8 mouse cellular contexts compared by ENCODE assay signal in genomic region chr1:58795291-58796058, GRCm38 (mm10). TPM values are rescaled to one million over a fixed set of nuclear protein-coding genes. Genes with fewer than 3 reads are reported as not detected.
DNase-seq lines count a peak whose midpoint lies in the region; ATAC-seq and TF ChIP-seq lines count a peak whose summit lies in the region.

Casp8 (plus strand) TSS chr1:58795374.

- peak within 1 kb of the TSS; percentile 78 for H3K4me3 ChIP-seq in liver, embryonic 16.5 days (ENCODE audit: low read depth, low read length)
- peak within 1 kb of the TSS; percentile 50 for H3K4me3 ChIP-seq in neural tube, embryonic 11.5 days (ENCODE audit: low read depth, low read length)

- POLR2A ChIA-PET in Patski (lab: Charles Lee) = interaction anchor here (0.6 to 1.5 kb wide), 4 partner anchors 9 to 69 kb away, joined by 3 read pairs; no protein-coding TSS in a partner anchor

- no peak for TF ChIP-seq CTCF in Patski (IDR thresholded peaks at IDR 0.05)

- no peak for DNase-seq in Patski (ENCODE audit: low read depth, low spot score)
- DNase-seq in c-Kit-positive CD71-positive TER-119-negative erythroid progenitor cells, embryonic 14.5 days (ENCODE audit: low read depth) = peak; percentile 64
- DNase-seq in gastrocnemius, postnatal 25 days = peak; percentile 33
- peak; percentile 57 for DNase-seq in neural tube, embryonic 11.5 days (ENCODE audit: low spot score)
- peak; percentile 61 for DNase-seq in thymus, postnatal 4 days
- no peak for DNase-seq in left cerebral cortex, adult 18-20 months (ENCODE audit: low spot score in 2 of 2)

- CTCF ChIA-PET in Patski (lab: Charles Lee) = interaction anchor here (1.0 to 1.6 kb wide), 3 partner anchors 11 to 16 kb away, joined by 3 to 7 read pairs (median 4); no protein-coding TSS in a partner anchor

- peak within 1 kb of the TSS; percentile 68 for H3K27ac ChIP-seq in liver, embryonic 16.5 days (ENCODE audit: low read length)
- no peak within 1 kb of the TSS for H3K27ac ChIP-seq in neural tube, embryonic 11.5 days (ENCODE audit: low read depth, low read length)

- in situ Hi-C loops in Patski (cut with MboI; ENCODE audit: low pct_unique_long_range_greater_than_20kb) = no loop called here

- H3K9me3 ChIP-seq in liver, embryonic 16.5 days (replicated peaks; ENCODE audit: control insufficient read depth, low read length) = 0 out of 2 replicates have a peak, but pooled peaks cover 2% of the 10 kb centered on the region
- no peaks in the 10 kb centered on the region for H3K9me3 ChIP-seq in neural tube, embryonic 11.5 days (ENCODE audit: control insufficient read depth, low read length)

- WGBS in liver, embryonic 16.5 days (ENCODE audit: insufficient replicate concordance) = under 1% methylated on average over 42 of the region's 42 CpGs
- WGBS in neural tube, embryonic 11.5 days = 2% methylated on average over 42 of the region's 42 CpGs

- peak within 1 kb of the TSS; percentile 78 for H3K9ac ChIP-seq in liver, embryonic 16.5 days (ENCODE audit: low read depth, low read length)
- H3K9ac ChIP-seq in neural tube, embryonic 11.5 days (ENCODE audit: low read length) = peak within 1 kb of the TSS; percentile 73

- peaks cover 3% of the 10 kb centered on the region for H3K36me3 ChIP-seq in liver, embryonic 16.5 days (ENCODE audit: control insufficient read depth, insufficient read depth)
- H3K36me3 ChIP-seq in neural tube, embryonic 11.5 days (ENCODE audit: control insufficient read depth, insufficient read depth, low read length) = no peaks in the 10 kb centered on the region

- H3K4me1 ChIP-seq in liver, embryonic 16.5 days (ENCODE audit: control insufficient read depth, low read depth, low read length) = peaks cover 11% of the 10 kb centered on the region
- no peaks in the 10 kb centered on the region for H3K4me1 ChIP-seq in neural tube, embryonic 11.5 days (ENCODE audit: control insufficient read depth, insufficient read depth, low read length)

- peak; percentile 89 for ATAC-seq in Patski
- peak; percentile 55 for ATAC-seq in inflammation-experienced regulatory T-cells, adult 6 months
- ATAC-seq in liver, embryonic 16.5 days (ENCODE audit: low read depth) = peak; percentile 89
- no peak for ATAC-seq in neural tube, embryonic 11.5 days (ENCODE audit: insufficient read depth, low FRiP score, low TSS enrichment)

- H3K27me3 ChIP-seq in Patski = no peaks in the 10 kb centered on the region
- no peaks in the 10 kb centered on the region for H3K27me3 ChIP-seq in liver, embryonic 16.5 days (ENCODE audit: control insufficient read depth, insufficient read depth, low read depth, low read length)
- H3K27me3 ChIP-seq in neural tube, embryonic 11.5 days (ENCODE audit: control insufficient read depth, insufficient read depth, low read length) = no peaks in the 10 kb centered on the region

- H3K4me2 ChIP-seq in liver, embryonic 16.5 days (ENCODE audit: low read depth, low read length) = peak within 1 kb of the TSS; percentile 73
- H3K4me2 ChIP-seq in neural tube, embryonic 11.5 days (ENCODE audit: low read depth) = peak within 1 kb of the TSS; percentile 82

RNA-seq across cellular contexts. Expression of gene Casp8, which starts in this region (rescaled TPM):
- 52.5 TPM for polyA plus RNA-seq in Patski (2021)
- 1 to 10 TPM; 2.1 to 3.6 TPM for total RNA-seq in gastrocnemius, postnatal 25 days (2021)
- 100 to 1,000 TPM; 161 to 182 (median 167) TPM for polyA plus RNA-seq in inflammation-experienced regulatory T-cells, adult 6 months (2017; shearing (Covaris generic))
- 13.9 and 15.6 TPM in 2 replicates for polyA plus RNA-seq in liver, embryonic 16.5 days (2015; fragmentation: Nextera tagmentation; extraction: Ambion mirVana)
- 13.1 and 15.9 TPM in 2 replicates for polyA plus RNA-seq in neural tube, embryonic 11.5 days (2014; fragmentation: Nextera tagmentation; extraction: Ambion mirVana)
- total RNA-seq in left cerebral cortex, adult 18-20 months (2021) = 1 to 10 TPM; 2.5 TPM

Comparison
In these comparisons a context has a peak if more than half of its experiments do, and no peak if none do; other contexts are left out.
1. DNase-seq: peak in c-Kit-positive CD71-positive TER-119-negative erythroid progenitor cells, embryonic 14.5 days (single experiment), gastrocnemius, postnatal 25 days (single experiment), neural tube, embryonic 11.5 days (single experiment) and thymus, postnatal 4 days (single experiment); none in Patski (single experiment) and left cerebral cortex, adult 18-20 months (0 of 2).